In the genomic region with DNA sequence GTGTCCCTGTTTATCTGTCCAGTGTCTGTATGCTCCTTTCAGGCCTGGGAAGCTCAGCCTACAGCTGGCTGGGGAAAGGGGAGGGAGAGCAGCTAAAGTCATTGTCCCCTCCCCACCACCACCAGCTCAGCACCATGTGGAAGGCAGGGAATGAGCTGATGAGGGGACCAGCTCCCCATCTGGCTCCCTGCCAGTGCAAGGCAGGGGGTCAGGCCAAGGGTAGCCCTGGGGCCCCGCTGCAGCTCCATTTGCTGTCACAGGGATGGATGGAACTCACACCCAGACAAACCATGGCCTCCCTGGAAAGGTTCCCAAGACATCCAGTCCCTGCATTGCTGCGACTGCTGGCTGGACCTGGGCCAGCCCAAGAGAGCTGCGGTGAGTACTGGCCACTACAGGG, we compare ENCODE assay signal across 15 mouse cellular contexts. TPM values are rescaled to one million over a fixed set of nuclear protein-coding genes. Genes with fewer than 3 reads are reported as not detected.
A peak's percentile ranks its signal among the peaks of the same experiment; 100 is the strongest.
DNase-seq lines count a peak whose midpoint lies in the region; ATAC-seq and TF ChIP-seq lines count a peak whose summit lies in the region.
"Had no signal": no experiment of that assay in that cellular context is flagged by ENCODE, and none has a peak within 500 bp of the region (broad histone marks: within the 10 kb centered on the region; RNA-seq: fewer than 3 reads in every experiment).

No protein-coding gene starts in this region.

- peak; percentile 71 for ATAC-seq in lung, embryonic 14.5 days (ENCODE audit: insufficient read depth)
- no peak for ATAC-seq in limb, embryonic 12.5 days (ENCODE audit: insufficient number of reproducible peaks, insufficient read depth, low FRiP score, low TSS enrichment, low read depth)

- H3K27ac ChIP-seq in lung, embryonic 14.5 days (ENCODE audit: low read depth), result no peak overlapping the region
- peak overlapping the region; percentile 16; the same call in 1 of the 2 replicates for H3K27ac ChIP-seq in embryonic facial prominence, embryonic 10.5 days (replicated peaks)
- peak overlapping the region; percentile 31; the same call in 1 of the 2 replicates for H3K27ac ChIP-seq in limb, embryonic 12.5 days
- H3K27ac ChIP-seq: left cerebral cortex, adult 2 months; liver, embryonic 13.5 days; stomach, embryonic 15.5 days had no signal

- H3K27me3 ChIP-seq in lung, embryonic 14.5 days (ENCODE audit: insufficient read depth, low read length), result peaks cover 10% of the 10 kb centered on the region; the same call in 1 of the 2 replicates
- peaks cover 58% of the 10 kb centered on the region for H3K27me3 ChIP-seq in embryonic facial prominence, embryonic 10.5 days (replicated peaks; ENCODE audit: low read depth, poor library complexity, severe bottlenecking)
- H3K27me3 ChIP-seq in limb, embryonic 12.5 days, result no peaks in the 10 kb centered on the region; the same call in 1 of the 2 replicates
- H3K27me3 ChIP-seq: stomach, embryonic 15.5 days had no signal

- no peaks in the 10 kb centered on the region for H3K36me3 ChIP-seq in lung, embryonic 14.5 days (ENCODE audit: insufficient read depth)
- H3K36me3 ChIP-seq in embryonic facial prominence, embryonic 10.5 days (replicated peaks), result peaks cover 19% of the 10 kb centered on the region
- peaks cover 32% of the 10 kb centered on the region for H3K36me3 ChIP-seq in limb, embryonic 12.5 days
- H3K36me3 ChIP-seq: heart, embryonic 12.5 days; liver, embryonic 13.5 days; stomach, embryonic 15.5 days had no signal

- H3K4me1 ChIP-seq in lung, embryonic 14.5 days (ENCODE audit: insufficient read depth), result no peaks in the 10 kb centered on the region
- peaks cover 47% of the 10 kb centered on the region for H3K4me1 ChIP-seq in embryonic facial prominence, embryonic 10.5 days
- H3K4me1 ChIP-seq in limb, embryonic 12.5 days (replicated peaks), result peaks cover 48% of the 10 kb centered on the region

- 25% methylated on average over 3 of the region's 3 CpGs for WGBS in lung, embryonic 14.5 days
- WGBS in embryonic facial prominence, embryonic 10.5 days, result 52% methylated on average over 3 of the region's 3 CpGs
- WGBS in limb, embryonic 12.5 days, result 39% methylated on average over 3 of the region's 3 CpGs

- H3K9me3 ChIP-seq in lung, embryonic 14.5 days (ENCODE audit: low read depth, low read length), result no peaks in the 10 kb centered on the region
- H3K9me3 ChIP-seq in embryonic facial prominence, embryonic 10.5 days, result no peaks in the 10 kb centered on the region
- no peaks in the 10 kb centered on the region for H3K9me3 ChIP-seq in limb, embryonic 12.5 days
- H3K9me3 ChIP-seq: heart, embryonic 12.5 days; liver, embryonic 13.5 days; megakaryocyte, embryonic 14.5 days; stomach, embryonic 15.5 days had no signal

- no peak for TF ChIP-seq CTCF in lung, embryonic 14.5 days (IDR thresholded peaks at IDR 0.05; ENCODE audit: low read depth)

- H3K4me3 ChIP-seq in lung, embryonic 14.5 days (ENCODE audit: low read depth, low read length), result no peak overlapping the region
- no peak overlapping the region for H3K4me3 ChIP-seq in embryonic facial prominence, embryonic 10.5 days
- no peak overlapping the region for H3K4me3 ChIP-seq in limb, embryonic 12.5 days (replicated peaks)
- H3K4me3 ChIP-seq: heart, embryonic 12.5 days; left cerebral cortex, adult 2 months; liver, embryonic 13.5 days; megakaryocyte, embryonic 14.5 days; stomach, embryonic 15.5 days had no signal

- DNase-seq in lung, embryonic 14.5 days, result peak; percentile 64
- no peak for DNase-seq in lung, postnatal 36 days
- no peak for DNase-seq in embryonic facial prominence, embryonic 10.5 days (ENCODE audit: low spot score)
- DNase-seq in forelimb bud, embryonic 11.5 days (ENCODE audit: low read depth, low spot score), result peak; percentile 46
- DNase-seq in cerebellum, adult 9-11 months, result no peak
- DNase-seq in cerebellum, postnatal 4 days (ENCODE audit: low spot score in 2 of 2), result no peak
- DNase-seq: adrenal gland, postnatal 25 days; kidney, adult 8-10 months; liver, embryonic 13.5 days; right cerebral cortex, postnatal 25 days had no signal

- no peak overlapping the region for H3K4me2 ChIP-seq in lung, embryonic 14.5 days
- H3K4me2 ChIP-seq in limb, embryonic 12.5 days, result no peak overlapping the region
- H3K4me2 ChIP-seq: heart, embryonic 12.5 days; liver, embryonic 13.5 days; stomach, embryonic 15.5 days had no signal

- H3K9ac ChIP-seq in lung, embryonic 14.5 days, result no peak overlapping the region
- H3K9ac ChIP-seq in limb, embryonic 12.5 days (replicated peaks), result no peak overlapping the region
- H3K9ac ChIP-seq: heart, embryonic 12.5 days; liver, embryonic 13.5 days; stomach, embryonic 15.5 days had no signal

RNA-seq across cellular contexts. Expression of gene Cyp26b1, which starts 23.7 kb away (rescaled TPM):
- polyA plus RNA-seq in lung, embryonic 14.5 days (2014; fragmentation: Nextera tagmentation; extraction: Ambion mirVana), result 1.6 and 2.2 TPM in 2 replicates
- polyA plus RNA-seq in embryonic facial prominence, embryonic 10.5 days (2016; fragmentation: Nextera tagmentation; extraction: Ambion mirVana), result 6.6 and 16.7 TPM in 2 replicates
- polyA plus RNA-seq in limb, embryonic 12.5 days (2016; fragmentation: Nextera tagmentation; extraction: Ambion mirVana), result 44.8 and 45.4 TPM in 2 replicates

Comparison
In these comparisons a context has a peak if more than half of its experiments do, and no peak if none do; other contexts are left out.
1. DNase-seq: peak in lung, embryonic 14.5 days (single experiment) and forelimb bud, embryonic 11.5 days (single experiment); none in lung, postnatal 36 days (single experiment), embryonic facial prominence, embryonic 10.5 days (single experiment), cerebellum, adult 9-11 months (single experiment) and cerebellum, postnatal 4 days (0 of 2).